Mouse (Mus musculus) lung, adult 2 months (tissue): ENCODE data around the gene Tenm4.

ENCODE experiments used
- CTCF ChIP-seq: fragments of 200-500 bp; IDR thresholded peaks from 2 replicates; pipeline ENCODE4 v1.5.1; 2011; ENCODE audit warnings: mild to moderate bottlenecking, low read length, control low read depth; ENCODE audit not compliant: insufficient read depth
- POLR2A ChIP-seq: fragments of 200-500 bp; IDR thresholded peaks from 2 replicates; pipeline ENCODE4 v1.6.1; 2011; ENCODE audit warnings: low read depth, mild to moderate bottlenecking, control low read depth, low read length, borderline replicate concordance; ENCODE audit errors: extremely low read depth

DNA sequence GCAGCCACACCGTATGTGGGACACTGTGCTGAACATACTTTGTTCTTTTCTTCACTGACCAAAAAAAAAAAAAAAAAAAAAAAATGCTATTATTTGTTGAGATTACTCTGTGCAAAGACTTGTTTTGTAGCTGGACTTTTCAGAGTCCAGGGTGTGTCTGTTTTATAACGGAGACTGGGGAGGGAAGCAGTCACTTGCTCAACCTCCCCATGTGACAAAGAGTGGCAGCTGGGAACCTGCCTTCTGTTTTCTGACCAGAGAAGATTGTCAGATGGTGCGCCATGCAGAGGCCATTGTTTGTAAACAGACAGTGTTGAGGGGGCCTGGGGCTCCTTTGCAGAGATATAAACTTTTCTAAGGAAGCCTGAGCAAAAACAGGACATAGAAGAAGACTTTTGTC lies 17.0 kb upstream of the Tenm4 start:
- no peak for TF ChIP-seq POLR2A
- no peak for TF ChIP-seq CTCF
